Mouse (Mus musculus): Measurements from ENCODE around the gene Myg1.

Myg1 gene

GRCm38 (mm10) chr15:102386640-102387039 lies 55.1 kb downstream of the Myg1 start:
- DNase-seq (ENCODE audit: low spot score in 2 of 2): no peak

Measured in right cerebral cortex, postnatal 10 days (tissue).